Mouse (Mus musculus) lung, embryonic 14.5 days (tissue): ENCODE results near the gene Sobp. TPM values are rescaled to one million over a fixed set of nuclear protein-coding genes. Genes with fewer than 3 reads are reported as not detected.

Experiments
- ATAC-seq: fragments of 200-750 bp; cut with Nextera tagmentation; 2 replicates; pipeline ENCODE4 v1.8.0; 2017; ENCODE audit warnings: mild to moderate bottlenecking, moderate TSS enrichment, moderate library complexity; ENCODE audit not compliant: insufficient read depth
- DNase-seq: peaks from one replicate; pipeline ENCODE4 v3.0.0-alpha.2; 2015
- H3K27ac ChIP-seq: fragments of 300-500 bp; sonication (generic); 2 replicates; pipeline ENCODE4 v1.5.1; 2014; ENCODE audit warnings: low read depth, mild to moderate bottlenecking, moderate library complexity
- H3K27me3 ChIP-seq: fragments of 300-500 bp; sonication (generic); 2 replicates; pipeline ENCODE4 v1.6.1; 2014; ENCODE audit warnings: low read length, control low read depth; ENCODE audit not compliant: insufficient read depth
- H3K36me3 ChIP-seq: fragments of 300-500 bp; sonication (generic); 2 replicates; pipeline ENCODE4 v1.6.1; 2014; ENCODE audit warnings: control low read depth; ENCODE audit not compliant: insufficient read depth
- H3K4me1 ChIP-seq: fragments of 300-500 bp; sonication (generic); 2 replicates; pipeline ENCODE4 v1.6.1; 2014; ENCODE audit warnings: antibody characterized with exemption, control low read depth; ENCODE audit not compliant: insufficient read depth
- H3K4me2 ChIP-seq: fragments of 300-500 bp; sonication (generic); 2 replicates; pipeline ENCODE4 v1.6.1; 2014; ENCODE audit warnings: mild to moderate bottlenecking
- H3K4me3 ChIP-seq: fragments of 300-500 bp; sonication (generic); 2 replicates; pipeline ENCODE4 v1.5.1; 2014; ENCODE audit warnings: low read depth, low read length
- H3K9ac ChIP-seq: fragments of 300-500 bp; sonication (generic); 2 replicates; pipeline ENCODE4 v1.6.1; 2014
- H3K9me3 ChIP-seq: fragments of 300-500 bp; sonication (generic); 2 replicates; pipeline ENCODE4 v1.6.1; 2016; ENCODE audit warnings: low read depth, low read length, control low read depth
- CTCF ChIP-seq: IDR thresholded peaks from 2 replicates; pipeline ENCODE4 v1.5.1; 2016; ENCODE audit warnings: antibody characterized with exemption, low read depth
- WGBS: fragments of 180-500 bp; shearing (Covaris S2); extraction: QIAGEN DNeasy Blood & Tissue Kit; methylation state at CpG from one replicate; pipeline ENCODE4 v1.1.7; 2014; 5-methylcytosine and 5-hydroxymethylcytosine counted together
- polyA plus RNA-seq: library from polyadenylated mRNA; unstranded; fragments of >200 nt; fragmentation: Nextera tagmentation; extraction: Ambion mirVana; gene quantifications from 2 replicates; pipeline ENCODE4 v1.2.1, GENCODE M21; 2014

Gene Sobp
- polyA plus RNA-seq, result 0.46 and 0.66 TPM in 2 replicates

DNA sequence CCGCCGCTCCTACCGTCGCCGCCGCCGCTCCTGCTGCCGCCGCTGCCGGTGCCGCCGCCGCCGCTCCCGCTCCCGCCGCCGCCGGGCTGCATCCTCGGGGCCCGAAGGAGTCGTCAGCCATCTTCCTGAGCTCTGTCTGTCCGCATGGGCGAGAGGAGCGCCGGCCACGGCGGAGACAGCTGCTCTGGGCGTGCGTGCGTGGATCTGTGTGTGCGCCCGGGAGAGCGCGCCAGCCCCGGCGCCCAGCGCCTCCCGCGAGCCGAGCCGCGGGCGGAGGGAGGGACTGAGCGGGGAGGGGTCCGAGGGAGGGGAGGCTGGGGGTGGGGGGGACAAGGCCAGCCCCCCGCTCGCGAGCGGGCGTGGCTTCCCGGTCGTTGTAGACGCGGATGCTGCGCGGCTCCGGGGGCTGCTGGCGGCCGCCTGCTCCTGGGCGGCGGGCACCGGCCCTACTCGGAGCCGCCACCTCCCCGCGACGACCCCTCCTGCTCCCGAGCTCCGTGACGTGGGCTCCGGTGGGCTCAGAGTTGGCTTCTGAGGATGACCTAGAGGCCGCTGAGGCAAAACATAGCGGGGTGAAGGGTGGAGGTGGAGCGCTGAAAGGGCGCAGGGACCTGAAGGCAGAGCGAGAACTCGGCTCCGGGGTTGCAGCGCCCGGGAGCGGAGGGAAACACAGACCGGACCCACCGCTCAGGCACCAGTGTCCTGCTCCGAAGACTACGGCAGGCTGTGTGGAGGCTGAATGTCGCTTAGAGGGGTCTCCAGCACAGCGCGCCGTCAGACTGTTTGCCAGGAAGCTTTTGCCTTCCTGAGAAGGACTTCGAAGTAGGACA is at the start of gene Sobp, which contains the start of gene 9030612E09Rik:
Gene Sobp (minus strand): TSS at position 205 of the 830 bp plus-strand sequence.
Gene 9030612E09Rik (plus strand): TSS at position 379 of the 830 bp plus-strand sequence.
- peak within 1 kb of the TSS; percentile 70 for H3K4me3 ChIP-seq
- H3K4me2 ChIP-seq, result peak within 1 kb of the TSS; percentile 97
- DNase-seq, result peak; percentile 74
- no peak within 1 kb of the TSS for H3K27ac ChIP-seq
- H3K36me3 ChIP-seq, result no peaks in the 10 kb centered on the region
- under 1% methylated on average over 76 of the region's 91 CpGs for WGBS
- H3K27me3 ChIP-seq, result peaks cover 58% of the 10 kb centered on the region
- TF ChIP-seq CTCF, result no peak
- H3K9ac ChIP-seq, result peak within 1 kb of the TSS; percentile 56
- H3K9me3 ChIP-seq, result no peaks in the 10 kb centered on the region
- H3K4me1 ChIP-seq, result peaks cover 3% of the 10 kb centered on the region; the same call in 1 of the 2 replicates
- ATAC-seq, result peak; percentile 64

DNA sequence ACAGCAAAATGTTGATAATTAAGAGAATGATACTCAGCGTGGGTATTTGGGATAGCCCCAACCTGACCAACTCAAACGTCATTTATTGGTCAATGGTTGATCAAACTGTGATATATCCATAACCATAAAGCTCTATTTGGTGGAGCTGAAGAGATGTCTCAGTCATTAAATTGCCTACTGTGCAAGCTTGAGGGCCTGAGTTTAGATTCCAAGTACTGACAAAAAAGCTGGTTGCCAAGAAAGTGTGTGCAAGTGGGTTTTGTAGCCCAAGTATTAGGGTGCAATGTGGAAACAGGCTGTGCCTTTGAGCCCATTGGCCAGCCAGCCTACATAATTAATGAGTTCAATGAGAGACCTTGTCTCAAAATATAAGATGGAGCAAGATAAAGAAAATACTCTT is 49.1 kb upstream of the Sobp start:
- H3K9me3 ChIP-seq, result no peaks in the 10 kb centered on the region

DNA sequence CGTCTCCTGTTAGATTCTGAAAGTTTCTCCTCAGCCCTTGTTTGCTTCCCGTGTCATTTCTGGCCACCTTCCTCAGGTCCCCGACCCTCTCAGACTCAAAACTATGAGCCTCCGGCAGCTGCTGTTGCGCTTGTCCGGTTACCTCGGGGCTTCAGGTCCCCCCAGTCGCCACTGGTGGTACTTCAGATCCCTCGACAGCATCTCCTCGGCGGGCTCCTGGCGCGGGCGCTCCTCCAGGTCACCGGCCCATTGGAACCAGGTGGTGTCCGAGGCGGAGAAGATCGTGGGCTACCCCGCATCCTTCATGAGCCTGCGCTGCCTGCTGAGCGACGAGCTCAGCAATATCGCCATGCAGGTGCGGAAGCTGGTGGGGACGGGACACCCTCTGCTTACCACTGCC is 47.3 kb upstream of the Sobp start:
- peak overlapping the region; percentile 78 for H3K4me2 ChIP-seq
- H3K27ac ChIP-seq, result peak overlapping the region; percentile 85
- no peaks in the 10 kb centered on the region for H3K27me3 ChIP-seq
- ATAC-seq (peak; percentile 54), DNase-seq (no peak)
- no peaks in the 10 kb centered on the region for H3K4me1 ChIP-seq
- H3K4me3 ChIP-seq, result peak overlapping the region; percentile 90
- H3K36me3 ChIP-seq, result no peaks in the 10 kb centered on the region
- TF ChIP-seq CTCF, result no peak
- H3K9me3 ChIP-seq, result no peaks in the 10 kb centered on the region
- under 1% methylated on average over 25 of the region's 25 CpGs for WGBS
- H3K9ac ChIP-seq, result peak overlapping the region; percentile 89

More for the DNA sequence above, 49.1 kb upstream of the Sobp start:
- Histone ChIP-seq H3K27ac (no peak overlapping the region), H3K4me1 (no peaks in the 10 kb centered on the region), H3K4me2 (no peak overlapping the region), H3K36me3 (no peaks in the 10 kb centered on the region), H3K9ac (no peak overlapping the region), H3K4me3 (no peak overlapping the region), H3K27me3 (no peaks in the 10 kb centered on the region)
- TF ChIP-seq CTCF, result no peak
- DNase-seq (no peak), ATAC-seq (no peak)
- 84% methylated on average over 2 of the region's 2 CpGs for WGBS

DNA sequence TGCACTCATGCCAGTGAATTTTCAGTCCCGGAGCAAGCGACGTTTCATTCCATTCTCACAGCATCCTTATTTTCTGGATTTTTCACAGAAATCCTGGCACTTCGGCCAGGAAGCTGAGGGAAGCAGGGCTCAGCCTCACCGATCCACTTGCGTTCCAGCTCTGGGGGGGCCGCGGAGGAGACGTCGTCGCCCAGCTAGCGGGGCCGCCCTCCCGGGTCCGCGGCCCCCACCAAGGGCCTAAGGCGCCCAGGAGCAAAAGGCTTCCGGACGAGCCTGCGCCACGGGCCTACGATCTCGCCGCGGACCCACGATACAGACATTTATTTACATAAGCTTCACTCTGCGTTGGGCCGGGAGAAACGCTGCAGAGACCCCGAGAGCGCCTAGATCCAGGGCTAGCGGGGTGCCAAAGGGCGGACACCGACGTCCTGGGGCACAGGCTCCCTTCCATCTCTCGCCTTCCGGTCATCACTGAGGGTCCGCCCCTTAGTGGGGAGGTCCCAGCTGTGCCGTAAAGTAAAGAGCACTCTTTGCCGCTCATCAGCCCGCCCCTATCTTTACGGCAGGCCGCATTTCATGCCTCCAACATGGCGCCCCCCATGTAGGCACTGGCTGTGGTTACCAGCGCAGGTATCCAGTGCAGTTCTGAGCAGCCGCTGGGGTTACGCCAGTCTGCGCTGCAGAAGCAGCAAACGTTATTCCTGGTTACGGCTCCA is 46.7 kb upstream of the Sobp start, which contains the start of gene Pdss2:
Gene Pdss2 (plus strand): TSS at position 577 of the 716 bp plus-strand sequence.
- Histone ChIP-seq H3K27ac (peak within 1 kb of the TSS; percentile 92), H3K9me3 (no peaks in the 10 kb centered on the region), H3K4me3 (peak within 1 kb of the TSS; percentile 90), H3K4me1 (no peaks in the 10 kb centered on the region), H3K9ac (peak within 1 kb of the TSS; percentile 89), H3K4me2 (peak within 1 kb of the TSS; percentile 78), H3K27me3 (no peaks in the 10 kb centered on the region), H3K36me3 (no peaks in the 10 kb centered on the region)
- DNase-seq, result peak; percentile 98
- TF ChIP-seq CTCF, result peak; percentile 23
- peak; percentile 98 for ATAC-seq
- under 1% methylated on average over 50 of the region's 50 CpGs for WGBS

DNA sequence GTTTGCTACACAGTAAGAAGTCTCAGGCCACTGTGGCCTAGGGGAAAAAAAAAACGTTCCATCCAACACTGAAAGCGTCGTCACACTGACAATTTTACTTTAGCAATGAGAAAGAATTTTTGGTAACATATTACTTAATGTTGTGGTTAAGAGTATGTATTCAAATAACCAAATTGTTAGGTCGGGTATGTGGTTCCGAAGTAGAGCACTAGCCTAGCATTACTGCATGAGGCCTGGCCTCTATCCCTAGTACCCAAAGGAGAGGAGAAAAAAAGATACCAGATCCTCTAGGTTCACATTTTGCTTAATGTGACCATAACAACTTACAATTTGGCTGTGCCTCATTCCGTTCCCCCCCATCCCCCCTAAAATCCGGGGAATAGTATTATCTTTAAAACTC is 46.1 kb upstream of the Sobp start:
- no peaks in the 10 kb centered on the region for H3K36me3 ChIP-seq
- H3K4me3 ChIP-seq, result peak overlapping the region; percentile 90
- peak overlapping the region; percentile 89 for H3K9ac ChIP-seq
- H3K9me3 ChIP-seq, result no peaks in the 10 kb centered on the region
- DNase-seq (no peak), ATAC-seq (no peak)
- 9% methylated on average over 7 of the region's 7 CpGs for WGBS
- H3K4me2 ChIP-seq, result peak overlapping the region; percentile 78
- no peaks in the 10 kb centered on the region for H3K27me3 ChIP-seq
- peak overlapping the region; percentile 92 for H3K27ac ChIP-seq
- TF ChIP-seq CTCF, result no peak
- no peaks in the 10 kb centered on the region for H3K4me1 ChIP-seq

DNA sequence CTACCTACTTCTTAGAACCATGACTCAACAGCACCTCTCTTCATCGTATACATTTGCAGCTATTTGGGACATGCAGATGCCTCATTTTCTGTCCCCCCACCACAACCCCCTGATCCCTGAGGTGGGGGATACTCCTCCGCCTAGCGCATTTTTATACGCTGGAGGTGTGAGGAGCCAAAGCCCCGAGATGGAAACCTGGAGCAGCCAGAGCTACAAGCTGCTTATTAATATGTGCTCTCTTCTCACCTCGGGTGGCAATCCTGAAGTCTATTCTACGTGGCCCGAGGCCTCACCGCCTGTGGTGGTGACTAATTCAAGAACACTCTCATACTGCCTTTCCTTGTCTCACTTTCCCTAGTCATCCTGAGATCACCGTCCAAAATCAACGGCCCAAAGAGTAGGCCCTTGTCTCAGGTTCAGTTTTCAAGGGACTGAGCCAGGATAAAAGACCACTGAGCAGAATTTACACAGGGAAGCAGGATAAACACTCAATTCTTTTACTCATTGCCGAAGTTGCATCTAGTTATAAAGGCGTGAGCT is 43.1 kb upstream of the Sobp start:
- H3K4me3 ChIP-seq, result no peak overlapping the region
- H3K4me2 ChIP-seq, result no peak overlapping the region
- DNase-seq, result no peak
- no peaks in the 10 kb centered on the region for H3K36me3 ChIP-seq
- no peaks in the 10 kb centered on the region for H3K9me3 ChIP-seq
- no peak for TF ChIP-seq CTCF
- no peaks in the 10 kb centered on the region for H3K27me3 ChIP-seq
- H3K27ac ChIP-seq, result no peak overlapping the region
- H3K9ac ChIP-seq, result no peak overlapping the region
- no peak for ATAC-seq
- H3K4me1 ChIP-seq, result no peaks in the 10 kb centered on the region
- 87% methylated on average over 13 of the region's 13 CpGs for WGBS
